Mouse (Mus musculus) limb, embryonic 10.5 days (tissue): ENCODE results near the gene Sel1l2. TPM values are rescaled to one million over a fixed set of nuclear protein-coding genes. Genes with fewer than 3 reads are reported as not detected.
"Not testable (repeated sequence)": the region's sequence is repeated elsewhere in the genome, so short reads cannot be mapped to it uniquely, and the experiment has no call there.

ENCODE experiments used
- DNase-seq: peaks from one replicate; pipeline ENCODE4 v3.0.0-alpha.2; 2017; ENCODE audit warnings: low spot score
- H3K27ac ChIP-seq: fragments of 300-500 bp; sonication (generic); 2 replicates; pipeline ENCODE4 v1.5.1; 2016; ENCODE audit warnings: mild to moderate bottlenecking
- H3K27me3 ChIP-seq: fragments of 300-500 bp; sonication (generic); 2 replicates; pipeline ENCODE4 v1.6.1; 2016; ENCODE audit warnings: low read depth, mild to moderate bottlenecking; ENCODE audit not compliant: poor library complexity, severe bottlenecking
- H3K36me3 ChIP-seq: fragments of 300-500 bp; sonication (generic); 2 replicates; pipeline ENCODE4 v1.6.1; 2016; ENCODE audit warnings: mild to moderate bottlenecking, moderate library complexity
- H3K4me1 ChIP-seq: fragments of 300-500 bp; sonication (generic); 2 replicates; pipeline ENCODE4 v1.6.1; 2016
- H3K4me3 ChIP-seq: fragments of 300-500 bp; sonication (generic); 2 replicates; pipeline ENCODE4 v1.5.1; 2016; ENCODE audit warnings: mild to moderate bottlenecking, moderate library complexity
- H3K9me3 ChIP-seq: fragments of 300-500 bp; sonication (generic); replicated peaks from 2 replicates; pipeline ENCODE4 v1.6.1; 2016; ENCODE audit warnings: mild to moderate bottlenecking
- WGBS: fragments of 180-500 bp; shearing (Covaris S2); methylation state at CpG from one replicate; pipeline ENCODE4 v1.1.7; 2016; 5-methylcytosine and 5-hydroxymethylcytosine counted together
- polyA plus RNA-seq: library from polyadenylated mRNA; unstranded; fragments of >200 nt; fragmentation: Nextera tagmentation; extraction: Ambion mirVana; gene quantifications from 2 replicates; pipeline ENCODE4 v1.2.1, GENCODE M21; 2016

Sel1l2 gene
- polyA plus RNA-seq, 1 experiment from 2014 or later, result not detected

DNA sequence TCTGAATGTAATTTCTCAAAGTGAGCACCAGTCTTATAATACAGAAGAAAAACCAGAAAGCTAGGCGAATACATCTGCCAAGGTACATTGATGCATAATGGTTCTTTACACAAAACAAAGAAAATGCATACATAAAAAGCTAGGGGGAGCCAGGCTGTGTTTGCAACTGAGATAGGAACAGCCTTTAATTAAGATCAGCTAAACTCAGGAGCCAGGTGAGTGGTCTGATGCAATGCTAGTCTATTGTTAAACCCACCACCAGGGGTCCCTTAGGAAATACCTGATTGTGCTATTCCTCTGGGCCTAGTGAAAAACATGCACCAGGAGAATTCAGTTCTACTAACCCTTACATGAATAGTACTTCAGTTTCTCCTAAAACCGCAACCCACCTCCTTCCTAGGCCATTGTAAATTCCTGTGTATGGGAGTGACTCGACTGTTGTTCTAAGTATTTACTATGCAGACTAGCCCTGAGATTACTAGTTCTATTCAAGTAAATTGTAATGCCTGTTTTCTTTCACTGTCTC lies 203.8 kb downstream of the Sel1l2 start:
- WGBS, result 97% methylated on average over 3 of the region's 3 CpGs
- peaks cover 59% of the 10 kb centered on the region for H3K36me3 ChIP-seq

More for the DNA sequence above, 203.8 kb downstream of the Sel1l2 start:
- H3K9me3 ChIP-seq, DNase-seq, H3K27ac ChIP-seq, H3K27me3 ChIP-seq, H3K4me1 ChIP-seq, H3K4me3 ChIP-seq: not testable (repeated sequence)

Other genes with a start within 250 kb of the Sel1l2 start
- gene Gm17374, start 237.7 kb downstream of the Sel1l2 start, polyA plus RNA-seq, result not detected in 2 replicates
- gene Esf1, start 219.1 kb downstream of the Sel1l2 start, polyA plus RNA-seq, result 27.8 and 28.9 TPM in 2 replicates
- 26.8 and 31.5 TPM in 2 replicates for gene Ndufaf5, start 219.1 kb downstream of the Sel1l2 start, polyA plus RNA-seq
- 29.4 and 42.7 TPM in 2 replicates for gene Macrod2, start 5.6 kb upstream of the Sel1l2 start, polyA plus RNA-seq